8 mouse cellular contexts compared by ENCODE assay signal in the genomic region with DNA sequence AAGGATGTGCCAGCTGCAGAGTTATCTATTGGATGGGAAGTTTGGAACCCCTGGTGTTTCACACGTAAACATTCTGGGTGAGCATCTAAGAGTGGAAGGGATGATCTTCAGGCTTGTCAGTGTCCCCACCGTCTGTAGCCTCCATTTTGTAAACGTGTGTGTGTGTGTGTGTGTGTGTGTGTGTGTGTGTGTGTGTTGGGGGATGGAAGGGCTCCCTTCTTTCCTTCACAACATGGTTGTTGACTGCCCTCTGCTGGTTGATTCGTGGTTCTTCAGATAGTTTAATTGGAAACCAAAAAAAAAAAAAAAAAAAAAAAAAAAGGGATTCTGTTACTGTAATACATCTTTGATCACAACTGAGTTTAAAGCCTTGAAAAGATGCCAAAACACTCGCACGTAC. TPM values are rescaled to one million over a fixed set of nuclear protein-coding genes. Genes with fewer than 3 reads are reported as not detected.
DNase-seq lines count a peak whose midpoint lies in the region; ATAC-seq and TF ChIP-seq lines count a peak whose summit lies in the region.

No protein-coding gene starts in this region.

- no peak for ATAC-seq in embryonic facial prominence, embryonic 11.5 days (replicated peaks; ENCODE audit: insufficient number of reproducible peaks, low FRiP score, low TSS enrichment, low read depth)
- ATAC-seq in monocyte, adult 5-6 weeks (replicated peaks; ENCODE audit: insufficient number of reproducible peaks, low FRiP score, low TSS enrichment, poor library complexity, severe bottlenecking) = peak; percentile 56
- no peak for ATAC-seq in stomach, embryonic 14.5 days (ENCODE audit: insufficient number of reproducible peaks, insufficient read depth, low FRiP score, low read depth)

- no peaks in the 10 kb centered on the region for H3K36me3 ChIP-seq in embryonic facial prominence, embryonic 11.5 days (replicated peaks; ENCODE audit: control insufficient read depth, insufficient read depth, low read depth, low read length)
- no peaks in the 10 kb centered on the region for H3K36me3 ChIP-seq in liver, adult 2 months (ENCODE audit: control insufficient read depth, insufficient read depth, low read length)
- H3K36me3 ChIP-seq in stomach, embryonic 14.5 days (ENCODE audit: control insufficient read depth, insufficient read depth, low read length) = no peaks in the 10 kb centered on the region

- 0 out of 2 replicates have a peak, but pooled peaks have one; percentile 24 for TF ChIP-seq CTCF in liver, adult 2 months (IDR thresholded peaks at IDR 0.05; ENCODE audit: low read depth, low read length)

- H3K9me3 ChIP-seq in embryonic facial prominence, embryonic 11.5 days (replicated peaks; ENCODE audit: control insufficient read depth, low read length) = no peaks in the 10 kb centered on the region
- H3K9me3 ChIP-seq in stomach, embryonic 14.5 days (ENCODE audit: control insufficient read depth, low read depth, low read length) = no peaks in the 10 kb centered on the region

- H3K9ac ChIP-seq in embryonic facial prominence, embryonic 11.5 days (replicated peaks; ENCODE audit: low read length) = no peak overlapping the region
- H3K9ac ChIP-seq in liver, adult 2 months (ENCODE audit: low read depth, low read length) = no peak overlapping the region
- H3K9ac ChIP-seq in stomach, embryonic 14.5 days (replicated peaks; ENCODE audit: low read depth, low read length) = no peak overlapping the region

- DNase-seq in B cell, adult 2 months = peak; percentile 84 to 86
- DNase-seq in adrenal gland, postnatal 10 days = peak; percentile 80
- peak; percentile 89 for DNase-seq in embryonic facial prominence, embryonic 11.5 days (ENCODE audit: low spot score)
- peak; percentile 72 for DNase-seq in heart, adult 8-10 months (ENCODE audit: low spot score)
- peak; percentile 78 for DNase-seq in kidney, adult 9 months
- peak; percentile 74 for DNase-seq in liver, adult 2 months (ENCODE audit: extremely low read depth, low read depth, low spot score)

- TF ChIP-seq POLR2A in liver, adult 2 months (IDR thresholded peaks at IDR 0.05; ENCODE audit: extremely low read depth, insufficient read depth, low read length) = no peak

- WGBS in embryonic facial prominence, embryonic 11.5 days = 2% methylated on average over 6 of the region's 6 CpGs
- WGBS in liver, adult 2 months = 3% methylated on average over 6 of the region's 6 CpGs
- 3% methylated on average over 6 of the region's 6 CpGs for WGBS in stomach, embryonic 14.5 days

- no peak overlapping the region for H3K4me3 ChIP-seq in embryonic facial prominence, embryonic 11.5 days (ENCODE audit: low read depth, low read length)
- no peak overlapping the region for H3K4me3 ChIP-seq in liver, adult 2 months (ENCODE audit: insufficient read depth, low read depth, low read length)
- H3K4me3 ChIP-seq in stomach, embryonic 14.5 days (ENCODE audit: low read depth, low read length) = no peak overlapping the region

- no peak overlapping the region for H3K4me2 ChIP-seq in embryonic facial prominence, embryonic 11.5 days (ENCODE audit: low read depth, low read length)
- H3K4me2 ChIP-seq in stomach, embryonic 14.5 days (replicated peaks; ENCODE audit: low read depth, low read length) = peak overlapping the region; percentile 26; the same call in 1 of the 2 replicates

- H3K79me2 ChIP-seq in liver, adult 2 months (ENCODE audit: control insufficient read depth, insufficient read depth, low read length) = peaks cover 5% of the 10 kb centered on the region; the same call in 1 of the 2 replicates

- H3K27me3 ChIP-seq in embryonic facial prominence, embryonic 11.5 days (ENCODE audit: control insufficient read depth, insufficient read depth, low read length) = no peaks in the 10 kb centered on the region
- H3K27me3 ChIP-seq in liver, adult 2 months (ENCODE audit: control insufficient read depth, insufficient read depth, low read length) = no peaks in the 10 kb centered on the region
- no peaks in the 10 kb centered on the region for H3K27me3 ChIP-seq in stomach, embryonic 14.5 days (ENCODE audit: control insufficient read depth, insufficient read depth, low read length)

- no peaks in the 10 kb centered on the region for H3K4me1 ChIP-seq in embryonic facial prominence, embryonic 11.5 days (ENCODE audit: control insufficient read depth, insufficient read depth, low read length)
- H3K4me1 ChIP-seq in liver, adult 2 months (ENCODE audit: control insufficient read depth, insufficient read depth, low read length) = peaks cover 6% of the 10 kb centered on the region
- peaks cover 2% of the 10 kb centered on the region for H3K4me1 ChIP-seq in stomach, embryonic 14.5 days (ENCODE audit: control insufficient read depth, insufficient read depth, low read length)

- H3K27ac ChIP-seq in embryonic facial prominence, embryonic 11.5 days (replicated peaks; ENCODE audit: low read depth, low read length) = no peak overlapping the region
- H3K27ac ChIP-seq in liver, adult 2 months (replicated peaks; ENCODE audit: insufficient read depth, low read depth, low read length) = no peak overlapping the region
- no peak overlapping the region for H3K27ac ChIP-seq in stomach, embryonic 14.5 days (ENCODE audit: low read length)

RNA-seq across cellular contexts. Expression of a gene that starts 3.8 kb away (rescaled TPM):
- total RNA-seq in adrenal gland, postnatal 10 days (2021) = 100 to 1,000 TPM in 1 of 2 experiments, 10 to 100 TPM in 1; 94.1 to 123 TPM
- polyA plus RNA-seq in embryonic facial prominence, embryonic 11.5 days (2014; fragmentation: Nextera tagmentation; extraction: Ambion mirVana) = 103 and 109 TPM in 2 replicates
- total RNA-seq in heart, adult 8-10 months (2022) = 10 to 100 TPM; 76.2 to 83.2 (median 79.1) TPM
- 13.8 and 21.9 TPM in 2 replicates for total RNA-seq in liver, adult 2 months (2014; rRNA removed)
- 63.1 and 64.5 TPM in 2 replicates for polyA plus RNA-seq in liver, adult 2 months (2012; rRNA removed)
- total RNA-seq in monocyte, adult 5-6 weeks (2017) = 53.3 to 103 TPM (median 61.2 TPM) in 3 replicates
- polyA plus RNA-seq in stomach, embryonic 14.5 days (2014; fragmentation: Nextera tagmentation; extraction: Ambion mirVana) = 109 and 110 TPM in 2 replicates

RNA-seq across cellular contexts. Expression of a gene that starts 38.7 kb away (rescaled TPM):
- total RNA-seq in adrenal gland, postnatal 10 days (2021) = 100 to 1,000 TPM; 739 to 765 TPM
- polyA plus RNA-seq in embryonic facial prominence, embryonic 11.5 days (2014; fragmentation: Nextera tagmentation; extraction: Ambion mirVana) = 678 and 740 TPM in 2 replicates
- total RNA-seq in heart, adult 8-10 months (2022) = 100 to 1,000 TPM; 202 to 251 (median 236) TPM
- 477 and 556 TPM in 2 replicates for total RNA-seq in liver, adult 2 months (2014; rRNA removed)
- 553 and 575 TPM in 2 replicates for polyA plus RNA-seq in liver, adult 2 months (2012; rRNA removed)
- 2,131 to 2,768 TPM (median 2,315 TPM) in 3 replicates for total RNA-seq in monocyte, adult 5-6 weeks (2017)
- 1,824 and 1,933 TPM in 2 replicates for polyA plus RNA-seq in stomach, embryonic 14.5 days (2014; fragmentation: Nextera tagmentation; extraction: Ambion mirVana)

RNA-seq across cellular contexts. Expression of a gene that starts 43.2 kb away (rescaled TPM):
- 10 to 100 TPM; 10.9 to 17.3 TPM for total RNA-seq in adrenal gland, postnatal 10 days (2021)
- polyA plus RNA-seq in embryonic facial prominence, embryonic 11.5 days (2014; fragmentation: Nextera tagmentation; extraction: Ambion mirVana) = 2.3 and 2.9 TPM in 2 replicates
- 1 to 10 TPM; 3.2 to 4.1 (median 3.4) TPM for total RNA-seq in heart, adult 8-10 months (2022)
- 0.28 and 0.47 TPM in 2 replicates for total RNA-seq in liver, adult 2 months (2014; rRNA removed)
- polyA plus RNA-seq in liver, adult 2 months (2012; rRNA removed) = 1.1 and 1.6 TPM in 2 replicates
- total RNA-seq in monocyte, adult 5-6 weeks (2017) = not detected in 3 replicates
- 3.2 and 3.4 TPM in 2 replicates for polyA plus RNA-seq in stomach, embryonic 14.5 days (2014; fragmentation: Nextera tagmentation; extraction: Ambion mirVana)

RNA-seq across cellular contexts. Expression of a gene that starts 43.8 kb away (rescaled TPM):
- 10 to 100 TPM; 37.4 TPM for total RNA-seq in adrenal gland, postnatal 10 days (2021)
- 36.4 and 38.9 TPM in 2 replicates for polyA plus RNA-seq in embryonic facial prominence, embryonic 11.5 days (2014; fragmentation: Nextera tagmentation; extraction: Ambion mirVana)
- 10 to 100 TPM; 16.2 to 17.6 (median 16.7) TPM for total RNA-seq in heart, adult 8-10 months (2022)
- 5.1 and 6.6 TPM in 2 replicates for total RNA-seq in liver, adult 2 months (2014; rRNA removed)
- polyA plus RNA-seq in liver, adult 2 months (2012; rRNA removed) = 5.9 TPM in 2 replicates
- total RNA-seq in monocyte, adult 5-6 weeks (2017) = 16.2 to 36.8 TPM (median 28.3 TPM) in 3 replicates
- 31.9 and 34.6 TPM in 2 replicates for polyA plus RNA-seq in stomach, embryonic 14.5 days (2014; fragmentation: Nextera tagmentation; extraction: Ambion mirVana)

RNA-seq across cellular contexts. Expression of a gene that starts 44.0 kb away (rescaled TPM):
- 10 to 100 TPM; 58.0 to 59.9 TPM for total RNA-seq in adrenal gland, postnatal 10 days (2021)
- polyA plus RNA-seq in embryonic facial prominence, embryonic 11.5 days (2014; fragmentation: Nextera tagmentation; extraction: Ambion mirVana) = 92.2 and 99.1 TPM in 2 replicates
- 10 to 100 TPM; 44.8 to 50.8 (median 45.2) TPM for total RNA-seq in heart, adult 8-10 months (2022)
- 12.9 and 17.0 TPM in 2 replicates for total RNA-seq in liver, adult 2 months (2014; rRNA removed)
- 22.3 and 27.9 TPM in 2 replicates for polyA plus RNA-seq in liver, adult 2 months (2012; rRNA removed)
- 34.6 to 49.4 TPM (median 44.2 TPM) in 3 replicates for total RNA-seq in monocyte, adult 5-6 weeks (2017)
- polyA plus RNA-seq in stomach, embryonic 14.5 days (2014; fragmentation: Nextera tagmentation; extraction: Ambion mirVana) = 76.6 and 86.7 TPM in 2 replicates
